Mouse (Mus musculus) thymus, postnatal 36 days (tissue): ENCODE results near the gene Gmpr2.

Source experiments
- DNase-seq, 2 experiments: peaks; one replicate each; pipeline ENCODE4 v3.0.0; 2022; ENCODE audit warnings: mixed read lengths in 2 of 2

Gene Gmpr2

DNA sequence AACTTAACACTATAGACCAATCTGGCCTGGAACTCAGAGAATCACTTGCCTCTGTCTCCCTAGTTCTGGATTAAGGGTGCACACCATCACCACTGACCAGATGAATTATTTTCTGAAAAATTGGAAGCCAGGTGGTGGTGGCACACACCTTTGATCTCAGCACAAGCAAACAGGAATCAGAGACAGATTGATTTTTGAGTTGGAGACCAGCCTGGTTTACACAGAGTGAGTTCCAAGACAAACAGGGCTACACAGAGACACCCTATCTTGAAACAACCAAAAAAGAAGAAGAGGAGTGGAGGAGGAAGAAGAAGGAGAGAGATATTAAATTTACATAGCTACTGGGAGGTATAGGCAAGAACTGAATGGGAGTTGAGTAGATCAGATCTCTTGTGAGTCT lies 54.5 kb downstream of the Gmpr2 start:
- DNase-seq: no peak

DNA sequence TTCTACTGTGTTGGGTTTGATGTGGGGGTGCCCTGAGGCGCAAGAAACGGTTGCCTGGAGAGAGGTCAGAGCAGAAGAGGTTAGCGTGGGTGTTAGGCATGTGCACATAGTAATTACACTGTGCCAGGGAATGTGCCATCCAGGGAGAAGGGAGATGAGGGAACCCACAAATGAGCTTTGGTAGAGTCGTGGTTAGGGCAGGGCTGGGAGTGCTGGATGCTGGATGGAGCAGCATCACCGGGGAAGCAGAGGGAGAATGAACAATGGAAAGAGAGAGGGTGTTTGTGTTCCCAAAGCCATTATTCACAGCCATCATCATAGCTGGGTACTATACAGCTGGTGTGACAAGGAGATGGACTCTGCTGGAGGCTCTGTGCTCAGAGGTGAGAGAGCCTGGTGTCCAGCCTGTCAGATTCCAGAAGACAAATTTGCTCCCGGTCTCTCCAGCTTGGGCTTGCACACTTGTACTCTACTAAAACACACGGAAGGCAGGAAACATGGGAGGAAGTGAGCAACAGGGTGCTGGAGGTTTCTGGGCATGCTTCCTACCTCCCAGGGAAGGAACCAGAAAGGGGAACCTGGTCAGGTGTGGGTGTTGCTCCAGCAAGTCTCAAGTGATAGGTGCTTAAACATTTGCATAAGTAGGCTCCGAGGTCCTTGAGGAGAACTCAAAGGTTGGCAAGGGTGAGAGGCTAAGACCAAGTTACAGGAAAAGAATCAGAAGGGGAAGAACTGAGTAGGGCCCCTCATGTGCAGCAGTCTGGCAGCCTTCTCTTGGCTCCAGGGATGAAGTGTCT lies 56.3 kb downstream of the Gmpr2 start:
- DNase-seq: no peak
